Mouse (Mus musculus) cerebellum, adult 2 months (tissue): ENCODE data around the gene Mrpl9.

Experiments
- CTCF ChIP-seq: fragments of 200-500 bp; IDR thresholded peaks from 2 replicates; pipeline ENCODE4 v1.5.1; 2011; ENCODE audit warnings: low read depth, mild to moderate bottlenecking, control low read depth, low read length, moderate library complexity, borderline replicate concordance; ENCODE audit not compliant: insufficient read depth
- POLR2A ChIP-seq: fragments of 200-500 bp; IDR thresholded peaks from 2 replicates; pipeline ENCODE4 v1.6.1; 2011; ENCODE audit warnings: low read length, control low read depth, borderline replicate concordance; ENCODE audit not compliant: insufficient read depth

- TF ChIP-seq CTCF (no peak), POLR2A (no peak)
These were observed 37.6 kb upstream of the Mrpl9 start for GRCm38 (mm10) chr3:94405561-94405960.
